Mouse (Mus musculus) cerebellum, postnatal 25 days (tissue): Measurements from ENCODE around the gene 2510009E07Rik.
"Not testable (repeated sequence)": the region's sequence is repeated elsewhere in the genome, so short reads cannot be mapped to it uniquely, and the experiment has no call there.

Experiments used
- DNase-seq, 2 experiments: peaks; one replicate each; pipeline ENCODE4 v3.0.0; 2021; ENCODE audit warnings: mixed read lengths in 2 of 2

The 2510009E07Rik gene

DNA sequence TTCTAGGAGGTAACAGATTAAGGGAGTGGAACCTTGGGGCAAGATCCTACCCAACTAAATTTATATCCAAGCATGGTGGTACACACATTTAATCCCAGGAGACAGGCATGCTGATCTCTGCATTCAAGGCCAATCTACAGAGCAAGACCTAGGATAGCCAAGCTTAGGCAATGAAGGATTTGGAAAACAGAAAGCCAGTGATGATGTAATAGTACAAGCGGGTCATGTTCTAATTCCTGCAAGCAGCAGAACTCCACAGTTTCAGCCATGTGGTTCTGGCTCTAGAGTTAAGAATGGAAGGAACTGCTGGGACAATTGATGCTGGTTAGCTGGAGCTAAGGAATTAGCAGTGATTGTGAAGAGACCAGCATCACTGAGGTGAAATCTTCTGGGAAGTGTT, 20.8 kb downstream of the 2510009E07Rik start:
- DNase-seq = not testable (repeated sequence)

DNA sequence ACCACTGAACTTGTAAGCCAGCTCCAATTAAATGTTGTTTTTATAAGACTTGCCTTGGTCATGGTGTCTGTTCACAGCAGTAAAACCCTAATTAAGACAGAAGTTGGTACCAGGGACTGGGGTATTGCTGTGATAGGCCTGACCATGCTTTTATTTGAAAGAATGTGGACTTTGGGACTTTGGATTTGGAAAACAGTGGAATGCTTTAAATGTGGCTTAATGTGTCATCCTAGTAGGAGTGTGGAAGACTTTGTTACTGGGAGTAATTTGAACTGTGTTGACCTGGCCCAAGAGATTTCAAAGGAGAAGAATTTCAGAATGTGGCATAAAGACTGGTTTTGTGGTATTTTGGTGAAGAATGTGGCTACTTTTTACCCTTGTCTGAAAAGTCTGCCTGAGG, 21.4 kb downstream of the 2510009E07Rik start:
- DNase-seq = not testable (repeated sequence)

DNA sequence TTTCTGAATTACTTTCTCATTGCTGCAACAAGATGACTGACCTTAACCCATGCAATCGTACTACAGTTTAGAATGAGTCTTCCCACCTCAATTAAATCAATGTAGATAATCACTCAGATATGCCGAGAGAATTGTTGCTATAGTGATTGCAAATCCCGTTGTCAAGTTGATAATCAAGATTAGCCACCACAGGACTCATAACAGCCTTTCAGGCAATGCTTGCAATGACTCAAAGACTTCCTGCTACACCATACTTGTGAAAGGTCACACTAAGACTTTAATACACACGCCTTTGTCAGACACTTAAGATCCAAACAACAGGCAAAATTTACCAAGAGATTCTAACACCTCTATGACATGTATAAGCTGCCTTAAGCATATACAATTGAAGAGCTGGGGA, 22.6 kb downstream of the 2510009E07Rik start:
- DNase-seq = no peak

DNA sequence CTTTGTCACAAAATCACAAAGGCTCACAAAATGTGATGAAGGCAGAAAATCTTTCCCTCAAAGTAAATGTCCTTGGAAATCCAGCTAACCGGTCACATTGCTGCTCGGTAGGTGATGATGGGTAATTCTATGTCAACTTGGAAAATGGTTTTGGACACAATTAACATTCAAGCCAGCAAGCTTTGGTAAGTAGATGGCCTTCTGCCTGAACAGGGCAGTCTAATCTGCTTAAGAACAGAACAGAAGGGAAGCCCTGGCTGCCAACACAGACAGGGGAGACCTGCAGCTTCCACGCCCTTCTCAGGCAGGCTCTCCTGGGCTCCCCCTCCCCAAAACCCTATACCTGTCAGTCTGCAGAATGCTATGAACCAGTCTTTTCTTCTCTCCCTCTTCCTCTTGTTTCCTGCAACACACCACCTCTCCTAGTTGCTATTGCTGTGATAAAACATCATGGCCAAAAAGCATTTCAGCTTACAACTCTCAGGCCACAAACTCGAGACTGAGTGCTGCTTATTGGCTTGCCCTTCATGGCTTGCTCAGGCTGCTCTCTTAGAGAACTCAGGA, 29.0 kb downstream of the 2510009E07Rik start:
- DNase-seq = peak in 1 of 2 experiments; percentile 33

DNA sequence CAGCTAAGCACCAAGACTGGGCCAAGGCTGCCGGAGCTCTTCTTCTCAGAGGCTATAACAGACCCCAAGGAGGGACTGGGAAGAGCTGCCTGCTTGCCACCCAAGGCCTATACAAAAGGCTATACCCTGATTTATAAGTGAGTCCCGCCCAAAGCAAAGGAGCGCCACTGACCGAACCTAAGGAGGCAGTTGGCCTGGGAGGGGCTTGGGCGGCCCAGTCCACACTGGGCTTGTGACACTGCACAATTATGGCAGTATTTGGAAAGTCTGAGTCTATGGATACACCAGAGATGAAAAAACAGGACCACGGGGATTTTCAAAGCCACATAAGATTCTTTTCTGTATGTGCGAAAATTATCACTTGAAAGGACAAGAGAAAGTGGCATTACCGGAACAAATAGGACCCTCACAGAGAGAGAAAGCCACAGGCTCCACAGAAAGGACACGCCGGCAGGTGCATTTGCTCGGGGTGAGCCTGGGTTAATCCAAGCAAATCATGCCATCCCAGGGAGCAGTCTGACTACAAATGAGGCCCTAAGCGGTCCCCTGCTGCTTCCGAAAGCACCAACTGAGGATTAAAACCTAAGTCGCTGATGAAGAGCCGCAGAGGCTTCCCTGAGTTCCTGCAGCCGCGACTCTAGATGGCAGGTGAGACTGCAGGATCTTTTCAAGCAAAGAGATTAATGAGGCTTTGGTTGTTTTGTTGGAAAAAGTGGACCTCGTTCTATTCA, 29.7 kb downstream of the 2510009E07Rik start:
- no peak for DNase-seq

DNA sequence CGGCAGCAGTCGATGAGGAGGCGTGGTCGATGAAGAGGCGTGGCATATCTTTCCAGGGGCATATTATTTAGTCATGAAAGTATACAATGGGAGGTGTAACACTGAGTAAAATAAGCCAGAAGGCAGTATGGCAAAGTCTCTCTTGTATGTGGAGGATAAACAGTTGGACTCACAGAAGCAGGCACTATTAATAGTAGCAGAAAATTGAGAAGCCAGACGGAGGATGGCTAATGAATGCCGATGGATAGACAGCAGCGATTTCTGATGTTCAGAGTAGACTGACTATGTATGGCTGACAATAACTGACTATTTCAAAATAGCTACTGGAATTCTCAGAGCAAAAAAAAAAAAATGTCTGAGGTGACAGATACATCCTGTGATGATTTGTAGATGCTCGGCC, 38.5 kb downstream of the 2510009E07Rik start:
- no peak for DNase-seq

DNA sequence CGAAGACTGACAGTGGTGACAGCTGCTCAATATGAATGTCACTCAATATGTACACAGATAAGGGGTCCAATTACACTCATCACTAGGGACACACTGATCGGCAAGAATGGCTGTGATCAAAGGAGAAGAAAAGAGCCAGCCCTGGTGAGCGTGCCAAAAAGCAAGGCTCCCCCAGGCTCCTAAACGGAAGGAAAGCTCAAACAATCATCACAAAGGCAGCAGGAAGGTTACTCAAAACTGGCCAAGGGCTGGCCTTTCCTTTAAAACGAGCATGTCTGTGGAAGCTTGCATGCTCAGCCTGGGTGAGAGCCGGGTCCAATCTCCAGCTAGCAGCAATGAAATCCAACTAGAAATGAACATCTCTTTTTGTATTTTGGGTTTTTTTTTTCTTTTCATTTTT, 39.2 kb downstream of the 2510009E07Rik start:
- no peak for DNase-seq

DNA sequence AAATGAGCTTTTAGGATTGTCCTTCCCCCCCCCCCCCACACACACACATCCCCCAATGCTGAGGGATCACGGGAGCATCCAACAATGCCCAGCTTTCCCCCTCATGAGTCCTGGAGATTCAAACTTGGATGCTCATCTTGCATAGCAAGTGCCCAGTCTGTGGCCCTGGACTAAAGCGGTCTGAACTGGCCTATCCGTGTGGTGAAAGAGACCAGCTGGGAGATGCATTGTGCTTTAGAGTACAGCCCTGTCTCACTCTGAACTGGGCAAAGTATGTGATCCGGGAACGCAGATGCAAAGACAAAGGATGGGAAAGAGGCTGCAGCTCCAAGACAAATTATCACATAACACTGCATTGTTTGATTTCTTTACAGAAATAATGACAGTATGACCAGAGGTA, 40.1 kb downstream of the 2510009E07Rik start:
- no peak for DNase-seq

DNA sequence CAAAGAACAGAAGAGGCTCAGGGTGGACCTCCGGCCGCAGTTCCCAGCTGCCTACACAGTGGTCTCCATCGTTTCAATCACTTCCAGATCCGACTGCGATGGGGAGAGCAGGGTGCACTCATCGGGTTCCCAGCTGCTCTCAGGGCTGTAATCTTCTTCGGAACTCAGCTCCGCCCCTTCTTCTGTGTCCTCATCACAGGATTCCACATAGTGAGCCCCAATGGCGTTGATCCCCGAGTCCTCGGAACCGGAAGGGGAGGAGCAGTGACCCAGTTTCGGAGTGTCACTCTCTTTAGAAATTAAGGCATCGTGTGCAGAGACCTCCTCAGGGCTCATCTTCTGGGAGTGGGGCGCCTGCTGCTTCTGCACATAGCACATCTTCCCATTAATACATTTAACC, 41.3 kb downstream of the 2510009E07Rik start:
- no peak for DNase-seq

DNA sequence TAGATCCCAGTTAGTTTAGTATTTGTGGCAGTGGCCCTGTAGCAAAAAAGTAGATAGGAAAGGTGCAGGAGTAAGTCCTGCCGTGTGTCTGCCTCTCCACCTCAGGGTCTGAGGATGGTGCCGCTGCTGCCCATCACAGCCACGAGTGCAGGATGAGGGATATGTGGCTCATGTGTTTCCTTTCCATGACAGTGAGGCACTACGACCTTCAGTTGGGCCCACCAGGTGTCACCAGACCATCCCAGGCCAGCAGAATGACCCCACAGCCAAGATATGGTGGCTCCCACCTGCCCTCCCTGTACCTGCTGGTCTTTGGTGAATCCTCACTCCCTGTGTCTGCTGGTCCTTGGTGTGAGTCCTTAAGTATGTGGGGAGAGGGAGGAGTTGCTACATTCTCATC, 43.3 kb downstream of the 2510009E07Rik start:
- no peak for DNase-seq

DNA sequence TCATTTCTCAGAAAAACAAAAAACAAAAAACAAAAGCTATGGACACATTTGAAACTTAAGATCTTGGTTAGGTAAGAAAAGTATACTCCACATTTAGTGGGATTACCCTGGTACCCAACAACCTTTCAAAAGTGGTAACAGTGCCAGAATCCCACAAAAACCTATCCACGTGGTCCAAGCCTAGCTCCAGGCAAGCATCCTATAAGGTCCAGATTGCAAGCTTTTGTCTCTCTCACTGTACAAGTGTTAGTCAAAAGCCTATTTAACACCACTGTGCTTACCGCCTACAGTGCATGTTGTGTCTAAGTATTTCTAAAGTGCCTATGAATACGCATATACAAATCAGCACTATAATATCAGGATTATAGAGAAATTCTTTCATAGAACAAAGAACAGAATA, 44.2 kb downstream of the 2510009E07Rik start:
- DNase-seq = no peak

DNA sequence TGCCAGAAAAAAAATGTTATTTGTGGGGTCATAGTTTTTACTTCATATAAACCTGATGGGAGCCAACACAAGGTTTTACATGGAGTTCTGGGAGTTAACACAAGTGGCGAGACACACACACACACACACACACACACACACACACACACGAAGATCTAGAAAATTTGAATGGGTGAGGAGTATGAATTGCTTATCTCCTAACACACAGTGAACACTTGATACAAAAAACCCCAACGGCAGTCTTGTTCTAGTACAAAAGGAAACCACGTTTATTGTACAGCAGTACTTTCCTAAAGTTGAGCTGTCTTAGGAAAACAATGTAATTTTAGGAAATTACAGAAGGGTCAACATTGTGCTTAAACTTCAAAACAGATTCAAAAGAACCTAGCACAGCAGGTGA, 45.7 kb downstream of the 2510009E07Rik start:
- no peak for DNase-seq

DNA sequence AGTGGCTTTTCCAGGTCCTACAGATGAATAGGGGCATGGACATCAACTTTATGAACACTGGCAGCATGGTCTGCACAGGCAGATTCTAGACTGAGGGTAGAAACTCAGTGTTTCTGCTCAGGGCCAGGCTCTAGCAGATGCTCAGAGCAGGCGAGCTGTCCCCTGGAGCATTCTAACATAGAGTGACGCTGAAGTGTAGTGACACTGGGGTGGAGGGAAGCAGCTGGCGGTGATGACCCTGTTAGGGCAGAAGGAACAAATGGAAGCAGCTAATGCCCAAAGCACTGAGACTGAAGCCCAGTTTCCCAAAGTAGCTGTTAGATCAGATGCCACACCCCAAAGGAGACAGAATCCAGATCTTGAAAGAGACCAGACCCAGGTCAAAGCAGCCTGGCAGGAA, 48.0 kb downstream of the 2510009E07Rik start:
- no peak for DNase-seq

DNA sequence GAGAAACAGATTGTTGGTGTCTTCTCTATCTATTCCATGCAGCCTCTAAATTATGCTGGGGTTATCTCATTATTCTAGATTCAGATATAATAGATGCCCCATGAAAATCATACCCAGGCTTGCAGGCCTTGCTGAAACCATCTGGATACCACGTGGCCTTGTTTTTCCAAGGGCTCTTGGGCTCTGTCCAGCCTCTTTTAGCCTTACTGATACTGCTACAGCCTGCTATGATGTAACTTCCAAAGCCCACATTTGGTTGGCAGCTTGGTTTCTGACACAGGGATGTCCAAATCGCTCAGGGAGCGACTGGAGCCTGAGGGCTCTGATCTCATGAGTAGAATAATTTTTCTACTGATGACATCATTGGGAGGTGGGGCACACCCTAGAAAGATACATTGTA, 48.5 kb downstream of the 2510009E07Rik start:
- DNase-seq = peak in 1 of 2 experiments; percentile 30

DNA sequence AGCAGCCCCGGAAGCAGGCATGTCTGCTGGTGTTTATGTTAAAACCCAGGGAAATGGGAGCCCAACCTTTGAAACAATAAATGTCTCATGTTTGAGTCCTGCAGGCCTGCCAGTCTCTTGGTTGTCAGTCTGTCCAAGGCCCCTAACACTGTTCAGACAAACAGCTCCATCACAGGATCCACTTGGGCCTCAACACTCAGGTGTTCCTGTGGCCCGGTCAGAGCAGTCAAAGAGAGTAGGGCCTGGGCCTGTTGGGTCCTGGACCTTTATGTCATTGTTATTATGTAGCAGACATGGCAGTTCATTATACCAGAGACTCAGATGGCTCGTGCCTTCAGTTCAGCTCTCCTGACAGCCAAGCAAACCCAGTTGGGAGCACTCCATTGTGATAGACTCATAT, 49.9 kb downstream of the 2510009E07Rik start:
- no peak for DNase-seq

DNA sequence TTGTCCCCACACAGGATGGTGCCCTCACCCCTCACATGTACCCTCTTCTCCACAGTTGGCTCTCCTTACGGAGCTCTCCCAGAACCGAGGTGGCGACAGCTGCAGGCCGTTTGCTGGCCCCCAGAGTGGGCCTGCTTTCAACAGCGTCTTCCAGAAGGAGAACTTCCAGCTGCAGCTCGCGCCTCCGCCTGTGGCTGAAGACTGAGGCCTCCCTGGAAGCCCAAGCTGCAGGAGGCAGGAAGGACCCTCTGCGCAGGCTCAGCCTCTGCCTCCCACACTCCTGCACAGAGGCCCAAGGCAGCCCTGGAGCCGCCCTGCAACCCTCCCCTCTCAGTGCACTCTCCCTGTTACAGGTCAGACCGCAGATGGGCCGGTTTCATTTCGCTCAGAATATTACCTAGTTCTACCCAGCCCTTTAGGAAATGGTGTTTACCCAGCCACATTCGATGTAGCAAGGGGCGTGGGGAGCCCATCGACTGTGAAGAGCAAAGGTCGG, 50.4 kb downstream of the 2510009E07Rik start:
- DNase-seq = no peak

DNA sequence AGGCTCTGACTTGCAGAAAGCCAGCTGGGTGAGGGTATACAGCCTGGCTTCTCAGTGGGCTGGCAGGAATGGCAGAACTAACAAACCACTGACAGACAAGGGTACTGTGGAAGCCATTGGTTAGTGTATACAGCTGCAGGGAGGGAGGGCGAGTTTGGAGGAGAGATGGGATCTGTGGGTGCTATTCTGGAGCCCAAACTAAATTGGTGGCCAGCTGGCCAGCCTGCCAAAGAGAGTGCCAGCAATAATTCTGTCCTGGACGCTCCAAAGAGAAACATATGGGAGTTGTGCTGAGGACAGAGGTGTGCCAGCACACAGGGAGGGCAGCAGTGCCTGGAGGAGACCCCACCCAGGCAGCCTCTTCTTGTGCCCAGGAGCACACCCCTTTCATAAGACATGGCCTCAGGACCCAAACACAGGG, 50.8 kb downstream of the 2510009E07Rik start:
- peak; percentile 26 to 34 for DNase-seq

DNA sequence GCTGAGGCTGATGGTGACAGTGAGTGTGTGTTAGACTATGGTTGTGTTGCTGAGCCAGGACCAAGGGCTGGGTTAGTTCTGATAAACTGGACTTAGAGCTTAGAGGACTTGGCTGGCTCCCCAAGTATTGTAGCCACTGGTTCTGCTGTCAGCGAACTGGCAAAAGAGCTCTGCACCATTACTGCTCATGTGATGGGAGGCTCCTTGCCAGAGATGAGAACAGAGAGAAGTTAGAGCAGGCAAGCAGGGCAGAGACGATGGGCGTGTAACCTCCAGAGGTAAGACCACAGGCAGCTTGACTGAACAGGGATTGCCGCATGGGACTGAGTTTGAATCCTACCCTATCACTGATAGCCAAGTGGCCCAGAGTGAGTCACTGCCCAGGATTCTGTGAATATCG, 51.6 kb downstream of the 2510009E07Rik start:
- DNase-seq = no peak

DNA sequence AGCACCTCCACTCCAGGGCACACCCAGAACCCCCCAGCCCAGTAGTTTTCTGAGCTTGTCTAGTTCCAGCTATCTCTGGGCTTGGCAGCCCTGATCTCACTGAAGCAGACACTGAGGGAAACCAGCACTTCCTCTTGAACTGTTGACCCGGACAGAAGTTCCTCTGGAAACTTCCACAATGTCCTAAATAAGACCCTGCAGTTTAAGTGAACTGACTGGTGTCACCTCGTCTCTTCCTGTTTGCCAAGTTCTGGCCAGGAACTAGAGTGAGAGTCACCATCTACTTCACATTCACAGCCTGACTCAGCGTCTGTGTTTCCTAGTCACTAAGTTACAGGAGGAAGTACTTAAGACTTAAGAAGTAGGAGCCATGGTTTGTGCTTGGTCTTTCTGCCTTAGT, 52.5 kb downstream of the 2510009E07Rik start:
- DNase-seq = no peak

DNA sequence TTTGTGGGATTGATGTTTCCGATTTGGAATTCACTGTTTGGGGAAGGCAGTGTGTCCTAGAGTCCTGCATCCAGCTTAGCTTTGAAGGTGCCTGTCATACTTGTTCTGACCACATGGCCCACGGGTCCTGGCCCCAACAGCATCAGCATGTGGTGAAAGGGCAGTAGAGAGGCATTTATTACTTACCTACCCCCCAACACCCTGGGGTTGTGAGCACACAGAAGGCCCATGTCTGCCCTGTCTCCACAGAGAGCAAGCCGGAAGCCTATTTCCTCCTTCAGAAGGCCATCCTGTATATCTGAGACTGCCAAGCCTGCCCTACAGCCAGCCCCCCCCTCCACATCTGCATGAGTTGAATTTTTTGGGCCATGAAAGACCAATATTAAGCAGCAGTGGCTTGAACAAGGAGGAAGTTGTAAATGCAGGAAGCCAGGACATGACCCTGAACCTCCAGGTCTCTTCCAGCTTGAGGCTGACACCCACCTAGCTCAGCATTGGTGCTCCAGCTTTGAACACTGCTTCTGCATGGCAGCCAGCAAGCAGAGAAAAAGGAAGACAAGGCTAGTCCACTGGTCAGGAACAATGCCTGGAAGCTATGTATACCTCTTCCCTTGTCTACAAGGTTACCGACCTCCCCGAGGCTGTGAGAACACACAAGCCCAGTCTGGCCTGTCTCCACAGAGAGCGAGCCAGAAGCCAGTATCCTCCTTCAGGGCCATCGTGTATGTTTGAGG, 53.5 kb downstream of the 2510009E07Rik start:
- no peak for DNase-seq

DNA sequence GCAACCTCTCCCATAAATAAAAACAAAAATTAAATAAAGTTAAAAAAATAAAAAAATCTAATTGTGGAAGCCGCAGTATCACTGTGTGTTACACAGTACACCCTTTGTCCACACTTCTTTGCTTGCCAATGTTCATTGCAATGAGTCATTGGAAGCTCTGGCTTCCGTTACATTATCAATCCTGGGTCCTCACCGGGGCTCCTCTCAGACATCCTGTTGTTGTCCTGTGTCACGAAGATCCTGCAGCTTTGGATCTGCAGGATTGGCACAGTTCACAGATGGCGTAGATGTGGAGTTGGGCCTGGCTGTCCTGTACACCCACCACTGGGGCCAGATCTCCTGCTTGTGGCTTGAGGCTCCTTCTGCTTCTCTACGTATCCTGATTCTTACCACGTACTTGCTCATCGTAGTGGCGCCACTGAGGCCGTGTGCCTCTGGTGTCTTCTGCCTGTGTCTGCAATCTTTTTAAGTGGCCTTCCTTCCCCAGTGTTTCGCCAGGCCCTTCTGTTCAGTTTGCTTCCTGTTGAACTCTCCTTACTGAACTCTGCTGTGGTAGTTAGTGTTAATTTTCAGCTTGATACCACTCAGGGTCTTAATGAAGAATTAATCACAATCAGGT, 57.2 kb downstream of the 2510009E07Rik start:
- no peak for DNase-seq

DNA sequence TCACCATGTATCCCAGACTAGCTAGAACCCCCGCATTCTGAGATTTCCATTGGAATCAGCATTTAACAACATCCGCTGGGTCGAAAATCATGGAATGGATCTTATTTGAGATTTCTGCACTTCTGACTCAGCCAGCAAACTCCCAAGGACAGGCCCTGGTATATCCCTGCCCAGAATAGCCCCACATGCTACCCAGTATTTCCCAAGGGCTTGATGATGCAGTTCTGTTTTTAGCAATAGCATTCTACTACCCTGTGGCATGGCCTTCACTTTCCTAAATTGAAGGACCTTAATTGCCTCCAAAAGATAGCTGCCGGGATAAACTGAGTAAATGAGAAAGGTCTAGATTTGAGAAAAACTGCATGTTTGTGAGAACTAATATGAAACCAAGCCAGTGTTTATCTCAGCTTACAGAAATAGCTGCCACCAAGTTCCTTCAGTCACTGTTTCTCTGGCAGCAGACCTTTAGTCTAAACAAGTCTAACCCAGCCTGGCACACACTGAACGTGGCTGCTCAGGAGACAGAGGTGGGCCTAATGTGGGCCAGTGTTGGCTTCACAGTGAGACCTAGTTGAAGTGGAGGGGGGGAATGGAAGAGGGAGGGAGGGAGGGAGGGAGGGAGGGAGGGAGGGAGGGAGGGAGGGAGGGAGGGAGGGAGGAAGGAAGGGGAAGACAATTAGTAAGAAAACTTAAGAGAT, 58.2 kb downstream of the 2510009E07Rik start:
- no peak for DNase-seq

DNA sequence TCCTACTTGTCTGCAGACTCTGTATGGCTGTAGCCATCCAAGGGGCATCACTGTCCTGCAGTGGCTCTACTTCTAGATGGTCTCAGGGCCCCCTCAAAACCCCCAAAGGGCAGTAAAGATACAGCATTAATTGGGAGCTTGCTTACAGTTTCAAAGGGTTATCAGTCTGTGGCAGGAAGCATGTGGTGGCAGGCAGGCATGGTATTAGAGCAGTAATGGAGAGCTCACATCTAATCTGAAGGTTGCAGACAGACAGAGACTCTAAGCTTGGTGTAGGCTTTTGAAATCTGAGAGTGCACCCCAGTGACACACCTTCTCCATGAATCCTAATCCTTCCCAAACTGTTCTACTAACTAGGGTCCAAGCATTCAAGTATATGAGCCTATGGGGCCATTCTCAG, 60.0 kb downstream of the 2510009E07Rik start:
- no peak for DNase-seq
